Mouse (Mus musculus): ENCODE data around the gene Tm4sf1.

Gene Tm4sf1

DNA sequence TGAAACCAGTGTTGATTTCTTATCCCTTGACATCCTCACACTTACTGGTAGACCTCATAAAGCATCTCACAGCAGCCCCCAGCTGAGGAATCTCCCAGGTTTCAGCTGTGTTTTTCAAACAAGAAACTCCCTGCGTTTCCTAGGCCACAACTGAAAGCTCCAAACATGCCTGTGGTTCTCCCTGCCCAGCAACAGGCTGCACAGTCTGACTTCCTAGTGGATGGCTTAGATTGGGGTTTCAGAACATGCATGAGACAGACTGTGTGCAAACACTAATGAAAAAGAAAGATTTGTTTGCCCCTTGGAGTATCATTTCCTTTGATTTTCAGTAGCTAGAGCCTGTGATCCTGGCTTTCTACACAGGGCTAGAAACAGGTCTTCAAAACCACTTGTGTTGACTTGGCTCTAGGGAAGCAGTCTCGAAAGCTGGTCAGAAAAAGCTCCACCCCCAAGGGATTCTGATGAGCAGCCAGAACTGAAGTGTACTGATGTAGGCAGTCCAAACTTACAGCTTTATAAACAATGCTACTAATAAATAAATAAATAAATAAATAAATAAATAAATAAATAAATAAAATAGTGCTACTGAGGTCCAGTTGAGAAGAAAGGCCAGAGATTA, at the start of gene Tm4sf1:
Tm4sf1 (minus strand) TSS at position 68 of the 619 bp plus-strand sequence.
- in situ Hi-C loops (cut with MseI, MboI), result no loop called here

- in situ Hi-C loops (cut with MseI, MboI), result no loop called here
These were observed 43.0 kb upstream of the Tm4sf1 start for GRCm38 (mm10) chr3:57344811-57345210.

GRCm38 (mm10) chr3:57343837-57344607, 42.2 kb upstream of the Tm4sf1 start:
- in situ Hi-C loops (cut with MseI, MboI), result no loop called here

GRCm38 (mm10) chr3:57342976-57343375, 41.2 kb upstream of the Tm4sf1 start:
- in situ Hi-C loops (cut with MseI, MboI), result no loop called here

GRCm38 (mm10) chr3:57341321-57341720, 39.5 kb upstream of the Tm4sf1 start:
- in situ Hi-C loops (cut with MseI, MboI), result no loop called here

GRCm38 (mm10) chr3:57335080-57335815, 33.5 kb upstream of the Tm4sf1 start:
- in situ Hi-C loops (cut with MseI, MboI), result no loop called here

DNA sequence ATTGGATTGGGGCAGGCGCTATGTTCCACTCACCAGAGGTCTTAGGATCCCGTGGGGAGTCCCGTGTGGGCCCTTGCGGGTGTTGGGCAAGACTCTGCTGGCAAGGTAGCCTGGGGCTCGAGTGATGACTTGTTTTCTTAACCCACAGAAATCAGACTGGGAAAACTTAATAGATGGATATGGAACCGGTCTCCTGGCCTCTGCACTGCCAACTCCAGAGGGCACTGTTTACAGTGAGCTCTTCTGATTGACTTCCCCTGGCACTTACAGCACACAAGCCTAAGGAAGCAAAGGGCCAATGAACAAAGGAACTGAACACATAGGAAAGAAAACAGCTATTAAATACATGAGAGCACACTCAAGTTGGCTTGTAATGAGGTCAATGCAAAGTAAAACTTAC, 26.2 kb upstream of the Tm4sf1 start:
- in situ Hi-C loops (cut with MseI, MboI), result no loop called here

DNA sequence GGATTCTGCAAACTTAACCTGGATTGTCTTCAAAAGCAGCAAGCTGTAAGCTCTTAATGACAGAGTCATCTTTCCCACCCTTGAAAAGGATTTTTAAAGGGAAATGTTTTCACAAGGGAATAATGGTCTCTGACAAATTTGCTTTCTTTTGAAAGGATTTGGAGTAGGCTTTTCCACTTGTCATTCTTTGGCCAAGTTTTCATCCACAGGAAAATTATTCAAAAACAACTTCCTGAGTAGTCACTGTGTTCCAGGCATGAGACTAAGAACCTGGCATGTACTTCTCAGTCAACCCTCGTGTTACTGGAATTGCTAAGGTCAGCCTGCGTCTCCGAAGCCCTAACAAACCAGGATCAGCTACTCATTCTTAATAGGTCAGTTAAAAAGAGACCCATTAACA, 5.3 kb upstream of the Tm4sf1 start:
- in situ Hi-C loops (cut with MseI, MboI), result no loop called here

GRCm38 (mm10) chr3:57305564-57305963, 3.8 kb upstream of the Tm4sf1 start:
- in situ Hi-C loops (cut with MseI, MboI), result no loop called here

DNA sequence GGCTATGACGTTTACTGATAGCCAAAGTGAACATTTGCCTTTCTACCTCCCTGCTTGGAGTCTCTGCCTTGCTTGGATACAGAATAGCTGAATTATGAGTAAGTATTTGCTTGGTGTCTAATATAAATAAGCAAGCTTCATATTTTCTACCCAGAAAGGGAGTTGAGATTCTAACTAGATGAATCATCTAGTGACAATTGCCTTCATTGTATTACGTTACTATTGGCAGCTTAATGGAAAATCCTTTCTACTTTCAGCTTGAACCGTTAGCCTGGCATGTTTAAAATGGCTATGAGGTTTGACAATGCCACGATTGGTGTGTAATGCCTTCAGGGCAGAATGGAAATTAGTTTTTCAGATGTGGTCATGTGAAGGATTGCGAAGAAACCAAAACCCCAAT, 2.7 kb upstream of the Tm4sf1 start:
- in situ Hi-C loops (cut with MseI, MboI), result no loop called here

DNA sequence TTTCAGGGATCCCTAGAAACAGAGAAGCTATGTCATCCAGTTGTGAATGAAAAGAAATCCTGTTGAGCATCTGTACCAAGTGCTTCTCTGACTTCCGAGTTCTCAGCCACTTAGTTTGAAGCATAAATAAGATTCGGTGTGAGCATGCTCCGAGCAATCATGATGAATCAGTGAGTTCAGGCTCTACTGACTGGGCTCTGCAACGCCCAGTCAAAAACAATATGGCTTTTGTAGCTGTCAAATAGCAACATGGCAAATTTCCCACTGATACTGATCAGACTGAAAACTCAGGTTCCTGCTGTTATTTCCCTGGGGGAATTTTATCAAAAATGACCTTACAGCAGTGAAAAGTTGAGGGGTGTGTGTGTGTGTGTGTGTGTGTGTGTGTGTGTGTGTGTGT, 2.3 kb upstream of the Tm4sf1 start:
- in situ Hi-C loops (cut with MseI, MboI), result no loop called here

GRCm38 (mm10) chr3:57303486-57303885, 1.7 kb upstream of the Tm4sf1 start:
- in situ Hi-C loops (cut with MseI, MboI), result no loop called here

GRCm38 (mm10) chr3:57302886-57303285, 1.1 kb upstream of the Tm4sf1 start:
- in situ Hi-C loops (cut with MseI, MboI), result no loop called here

GRCm38 (mm10) chr3:57301366-57301765, 422 bp downstream of the Tm4sf1 start:
- in situ Hi-C loops (cut with MseI, MboI), result no loop called here

DNA sequence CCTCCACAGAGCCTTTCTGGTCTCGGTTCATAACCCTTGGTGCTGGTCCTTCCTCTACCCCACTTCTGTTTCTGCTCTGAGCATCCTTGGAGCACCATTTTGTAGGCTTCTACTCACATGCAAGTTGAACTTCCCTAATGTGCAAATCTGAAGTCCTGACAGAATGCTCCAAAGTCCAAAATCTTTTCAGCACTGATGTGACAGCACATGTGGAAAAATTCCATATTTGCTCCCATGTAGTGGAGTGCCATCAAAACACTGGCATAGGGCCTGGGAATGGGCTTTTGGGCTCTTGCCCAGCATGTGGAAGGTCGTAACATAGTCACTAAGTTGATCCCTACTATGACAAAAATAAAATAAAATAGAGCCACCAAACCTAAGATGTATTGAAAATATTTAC, 3.8 kb downstream of the Tm4sf1 start:
- in situ Hi-C loops (cut with MseI, MboI), result loop anchor here in 1 of 2 experiments (25.0 kb wide), 1 partner anchor 314 kb away; no protein-coding TSS in a partner anchor

- in situ Hi-C loops (cut with MseI, MboI), result loop anchor here in 1 of 2 experiments (25.0 kb wide), 1 partner anchor 316 kb away; no protein-coding TSS in a partner anchor
These were observed 5.2 kb downstream of the Tm4sf1 start for GRCm38 (mm10) chr3:57296574-57296973.

- in situ Hi-C loops (cut with MseI, MboI), result loop anchor here in 1 of 2 experiments (25.0 kb wide), 1 partner anchor 317 kb away; no protein-coding TSS in a partner anchor
These were observed 6.2 kb downstream of the Tm4sf1 start for GRCm38 (mm10) chr3:57295631-57296030.

DNA sequence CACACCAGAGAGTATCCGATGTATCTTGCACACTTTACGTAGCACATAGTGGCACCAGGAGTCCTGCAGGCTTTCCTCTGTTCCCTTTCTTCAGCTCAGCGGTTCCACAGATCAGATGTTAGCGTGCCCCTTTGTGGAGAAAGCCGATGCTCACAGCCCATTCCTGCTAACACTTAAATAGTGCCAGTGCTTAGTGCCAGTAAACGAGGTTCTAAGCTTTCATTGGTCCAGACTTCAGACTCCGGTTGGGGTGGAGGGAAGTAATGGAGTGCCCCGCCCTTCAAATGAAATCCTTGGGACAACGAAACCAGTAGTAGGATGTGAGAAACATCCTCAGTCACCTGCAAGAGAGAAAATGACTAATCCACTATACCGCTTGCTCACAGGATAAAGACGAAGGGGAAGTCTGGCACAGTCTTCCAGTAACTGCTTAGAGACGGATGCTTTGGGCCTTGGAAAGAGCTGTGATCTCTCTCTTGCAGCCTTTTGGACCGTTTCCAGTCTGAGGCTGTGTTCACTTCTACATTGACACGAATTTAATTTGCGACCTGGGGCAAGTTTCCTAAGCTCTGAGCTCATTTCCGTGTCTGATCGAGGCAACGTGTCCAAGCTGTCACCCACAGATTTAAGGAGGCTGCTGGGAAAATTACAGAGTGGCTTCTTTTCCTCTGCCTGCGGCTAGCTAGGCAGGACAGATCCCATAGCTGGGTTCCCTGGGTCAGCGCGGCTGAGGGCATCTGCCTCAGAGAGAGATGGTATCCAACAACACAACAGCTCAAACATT, 6.9 kb downstream of the Tm4sf1 start:
- in situ Hi-C loops (cut with MseI, MboI), result loop anchor here in 1 of 2 experiments (25.0 kb wide), 1 partner anchor 317 kb away; no protein-coding TSS in a partner anchor

GRCm38 (mm10) chr3:57293925-57294324, 7.9 kb downstream of the Tm4sf1 start:
- in situ Hi-C loops (cut with MseI, MboI), result loop anchor here in 1 of 2 experiments (25.0 kb wide), 1 partner anchor 318 kb away; no protein-coding TSS in a partner anchor

- in situ Hi-C loops (cut with MseI, MboI), result loop anchor here in 1 of 2 experiments (25.0 kb wide), 1 partner anchor 319 kb away; no protein-coding TSS in a partner anchor
These were observed 9.0 kb downstream of the Tm4sf1 start for GRCm38 (mm10) chr3:57292826-57293225.

- in situ Hi-C loops (cut with MseI, MboI), result loop anchor here in 1 of 2 experiments (25.0 kb wide), 1 partner anchor 323 kb away; no protein-coding TSS in a partner anchor
These were observed 12.8 kb downstream of the Tm4sf1 start for GRCm38 (mm10) chr3:57288944-57289491.

All from mouse trophoblast stem cell (cell line).